Mouse (Mus musculus): ENCODE data around the gene Cd300e.

GRCm38 (mm10) chr11:115073002-115073401, 11.0 kb upstream of the Cd300e start:
- TF ChIP-seq CTCF (IDR thresholded peaks at IDR 0.05; ENCODE audit: borderline replicate concordance, control insufficient read depth, extremely low read depth, insufficient read depth, low read length, poor library complexity) (no peak), POLR2A (IDR thresholded peaks at IDR 0.05; ENCODE audit: control insufficient read depth, extremely low read depth, insufficient read depth, low read length, poor library complexity) (no peak)

Measured in thymus, adult 2 months (tissue).